Mouse (Mus musculus) adrenal gland, adult (tissue): ENCODE results near the gene Sf1.

Source experiments
- DNase-seq, 2 experiments: peaks; one replicate each; pipeline ENCODE4 v3.0.0; 2022 to 2023; ENCODE audit warnings: low spot score in 1 of 2; ENCODE audit not compliant: inconsistent age in 2 of 2

Gene Sf1

DNA sequence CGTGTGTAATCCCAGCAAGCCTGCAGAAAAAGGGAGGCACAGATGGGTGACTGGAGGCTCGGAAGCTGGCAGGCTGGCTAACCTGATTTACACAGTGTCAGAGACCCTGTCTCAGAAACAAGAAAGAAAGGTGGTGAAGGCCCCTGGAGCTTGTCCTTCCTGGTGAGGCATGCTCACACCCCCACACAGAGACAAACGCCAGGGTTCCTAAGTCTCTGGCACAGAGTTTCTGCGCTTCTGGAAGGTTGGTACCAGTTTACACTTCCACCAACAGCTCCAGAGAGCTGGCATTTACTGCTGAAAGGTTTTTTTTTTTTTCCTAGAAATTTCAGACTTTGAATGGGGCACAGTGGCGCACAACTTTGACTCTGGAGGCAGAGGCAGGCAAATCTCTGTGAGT lies 32.7 kb downstream of the Sf1 start:
- DNase-seq: no peak

DNA sequence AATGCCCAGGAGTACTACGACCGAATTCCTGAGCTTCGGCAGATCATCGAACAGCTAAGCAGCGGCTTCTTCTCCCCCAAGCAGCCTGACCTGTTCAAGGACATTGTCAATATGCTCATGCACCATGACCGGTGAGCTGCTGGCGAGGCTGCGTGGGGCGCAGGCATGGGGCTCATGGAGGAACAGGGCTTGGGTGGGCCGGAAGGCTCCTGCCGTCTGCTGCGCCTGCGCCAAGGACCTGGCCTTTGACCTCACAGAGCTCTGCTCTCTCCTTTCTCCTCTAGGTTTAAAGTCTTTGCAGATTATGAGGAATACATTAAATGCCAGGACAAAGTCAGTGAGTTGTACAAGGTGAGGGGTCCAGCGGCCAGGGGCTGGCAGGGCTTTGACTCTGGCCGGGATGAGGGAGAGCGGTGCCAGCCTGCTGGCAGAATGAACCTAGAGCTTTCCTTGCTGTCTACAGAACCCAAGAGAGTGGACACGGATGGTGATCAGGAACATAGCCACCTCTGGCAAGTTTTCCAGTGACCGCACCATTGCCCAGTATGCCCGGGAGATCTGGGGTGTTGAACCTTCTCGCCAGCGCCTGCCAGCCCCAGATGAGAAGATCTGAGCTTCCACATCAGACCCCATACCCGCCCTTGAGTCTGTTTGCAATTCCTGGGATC lies 34.2 kb downstream of the Sf1 start:
- DNase-seq: no peak

- DNase-seq: peak; percentile 76 to 84
Measured at GRCm38 (mm10) chr19:6398447-6399284, 35.2 kb downstream of the Sf1 start.

GRCm38 (mm10) chr19:6399285-6400095 lies 36.0 kb downstream of the Sf1 start, which contains the start of gene Rasgrp2:
Rasgrp2 (plus strand) TSS chr19:6399340.
- peak; percentile 69 to 81 for DNase-seq

DNA sequence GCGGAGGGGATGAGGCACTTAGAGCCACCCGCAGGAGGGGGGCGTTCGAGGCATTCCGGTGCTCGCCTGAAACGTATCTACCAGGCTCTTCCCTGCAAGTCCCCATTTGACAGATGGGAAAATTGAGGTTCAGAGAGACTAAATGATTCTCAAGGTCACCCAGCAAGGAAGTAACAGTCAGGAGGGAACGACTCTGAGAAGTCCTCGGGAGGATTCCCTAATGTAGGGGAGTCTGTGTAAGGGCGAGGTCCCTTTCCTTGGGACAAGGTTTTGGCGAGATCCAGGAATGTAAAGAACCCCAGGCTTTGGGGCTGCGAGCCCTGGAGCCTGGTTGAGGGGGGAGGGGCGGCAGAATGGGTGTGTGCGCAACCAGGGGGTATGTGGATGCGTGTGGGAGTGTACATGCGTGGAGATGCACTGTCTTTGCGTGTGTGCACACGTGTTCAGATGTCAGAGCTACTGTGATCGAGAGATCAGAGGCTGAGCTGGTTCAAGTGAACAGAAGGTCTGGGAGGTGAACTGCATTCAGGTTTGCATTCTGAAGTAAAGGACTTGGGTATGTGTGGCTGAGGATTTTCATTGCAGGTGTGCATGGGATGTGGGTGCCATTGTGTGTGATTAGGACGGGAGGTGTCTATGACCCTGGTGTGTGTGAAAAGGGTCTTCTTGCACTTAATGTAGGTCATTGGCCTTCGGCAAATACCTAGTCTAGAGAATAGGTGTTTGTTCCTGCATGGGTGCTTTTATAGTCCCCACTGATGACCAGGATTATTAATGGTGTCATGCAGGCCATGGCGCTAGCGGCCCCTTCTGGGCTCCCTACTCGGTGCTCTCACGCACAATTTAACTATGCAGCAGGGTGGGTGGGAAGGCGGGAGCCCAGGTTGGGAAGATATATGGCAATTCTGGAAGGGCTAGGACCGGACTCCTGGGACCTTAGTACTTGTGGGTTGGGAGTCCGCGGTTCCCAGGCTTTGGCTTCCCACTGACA lies 36.9 kb downstream of the Sf1 start:
- peak in 1 of 2 experiments; percentile 64 for DNase-seq

DNA sequence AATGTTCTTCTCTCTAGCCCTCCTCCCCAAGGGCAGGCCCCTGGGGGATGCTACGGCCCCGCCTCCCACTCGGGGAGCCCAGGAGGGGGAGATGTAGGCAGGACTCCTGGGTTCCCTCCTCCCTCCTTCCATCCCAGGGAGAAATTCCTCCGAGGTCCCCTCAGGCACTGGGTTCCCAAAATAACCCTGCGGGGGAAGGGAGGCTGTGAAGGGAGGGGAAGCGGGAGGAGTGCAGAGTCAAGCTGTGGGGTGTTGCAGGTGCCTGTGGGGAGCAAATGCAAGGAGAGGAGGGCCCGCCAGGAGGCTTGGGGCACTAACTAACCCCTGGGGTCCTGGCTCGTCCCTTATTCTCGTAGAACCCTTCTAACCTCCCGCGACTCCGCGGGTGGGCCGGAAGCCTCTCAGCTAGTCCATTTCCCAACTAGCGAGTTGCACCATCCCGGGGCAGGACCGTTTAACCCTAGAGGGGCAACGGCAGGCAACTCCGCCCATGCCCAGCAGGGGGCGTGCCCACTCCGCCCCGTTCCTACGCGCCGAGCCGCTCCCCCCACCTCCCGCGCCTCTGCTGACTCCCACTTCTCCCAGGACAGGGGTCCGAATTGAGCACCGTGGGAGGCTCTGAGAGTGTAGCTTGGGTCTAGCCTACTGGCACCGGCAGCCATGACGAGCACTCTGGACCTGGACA lies 37.8 kb downstream of the Sf1 start:
- DNase-seq: peak; percentile 80 to 93

DNA sequence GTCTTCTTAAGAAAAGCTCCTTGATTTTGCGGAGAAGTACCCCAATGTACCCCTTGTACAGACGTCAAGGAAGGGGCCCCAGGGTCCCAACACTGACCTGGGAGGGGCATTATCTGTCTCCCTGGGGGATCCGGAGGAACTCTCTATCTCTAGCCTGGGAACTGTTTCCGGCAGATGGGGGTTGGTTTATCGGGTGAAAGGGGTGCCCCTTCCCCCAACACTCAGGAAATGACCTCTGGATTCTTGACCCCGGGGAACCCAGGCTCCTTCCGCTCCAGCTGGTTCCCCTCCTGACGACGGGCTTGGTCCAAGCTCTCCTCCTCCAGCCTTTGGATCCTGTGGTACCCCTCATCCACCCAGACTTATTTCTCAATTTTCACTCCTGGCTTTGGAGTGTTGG lies 38.5 kb downstream of the Sf1 start:
- DNase-seq: peak; percentile 54 to 73

GRCm38 (mm10) chr19:6403869-6404268 lies 40.4 kb downstream of the Sf1 start:
- DNase-seq: no peak

DNA sequence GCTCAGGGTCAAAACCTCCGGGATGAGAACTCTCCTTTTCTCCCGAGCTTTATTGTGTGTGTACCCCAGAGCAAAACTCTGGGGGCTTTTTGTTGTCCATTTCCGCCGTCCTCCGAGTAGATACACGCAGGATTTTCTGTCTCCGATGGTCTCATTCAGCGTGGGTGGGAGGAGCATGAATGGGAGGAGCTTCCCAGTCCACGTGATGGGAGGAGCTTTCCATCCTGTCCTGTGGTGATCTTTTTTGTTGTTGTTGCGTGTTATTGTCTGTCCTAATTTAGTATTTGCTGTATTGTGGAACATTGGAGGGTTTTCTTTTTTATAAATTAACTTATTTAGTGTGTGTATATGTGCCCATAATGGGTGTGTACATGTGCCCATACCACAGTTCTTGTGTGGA lies 41.9 kb downstream of the Sf1 start:
- no peak for DNase-seq

DNA sequence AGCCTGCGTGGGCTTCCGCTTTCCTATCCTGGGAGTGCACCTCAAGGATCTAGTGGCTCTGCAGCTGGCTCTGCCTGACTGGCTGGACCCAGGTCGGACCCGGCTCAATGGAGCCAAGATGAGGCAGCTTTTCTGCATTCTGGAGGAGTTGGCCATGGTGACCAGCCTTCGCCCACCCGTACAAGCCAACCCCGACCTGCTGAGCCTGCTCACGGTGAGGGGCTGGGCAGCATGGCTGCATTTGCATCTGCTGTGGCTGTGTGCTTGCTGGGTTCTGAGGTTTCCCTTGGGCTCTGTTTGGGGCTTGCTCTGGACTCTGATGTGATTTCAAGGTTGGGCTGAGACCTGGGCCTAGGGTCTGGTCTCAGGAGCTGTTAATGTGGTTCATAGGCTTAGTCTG lies 43.6 kb downstream of the Sf1 start:
- DNase-seq: no peak

DNA sequence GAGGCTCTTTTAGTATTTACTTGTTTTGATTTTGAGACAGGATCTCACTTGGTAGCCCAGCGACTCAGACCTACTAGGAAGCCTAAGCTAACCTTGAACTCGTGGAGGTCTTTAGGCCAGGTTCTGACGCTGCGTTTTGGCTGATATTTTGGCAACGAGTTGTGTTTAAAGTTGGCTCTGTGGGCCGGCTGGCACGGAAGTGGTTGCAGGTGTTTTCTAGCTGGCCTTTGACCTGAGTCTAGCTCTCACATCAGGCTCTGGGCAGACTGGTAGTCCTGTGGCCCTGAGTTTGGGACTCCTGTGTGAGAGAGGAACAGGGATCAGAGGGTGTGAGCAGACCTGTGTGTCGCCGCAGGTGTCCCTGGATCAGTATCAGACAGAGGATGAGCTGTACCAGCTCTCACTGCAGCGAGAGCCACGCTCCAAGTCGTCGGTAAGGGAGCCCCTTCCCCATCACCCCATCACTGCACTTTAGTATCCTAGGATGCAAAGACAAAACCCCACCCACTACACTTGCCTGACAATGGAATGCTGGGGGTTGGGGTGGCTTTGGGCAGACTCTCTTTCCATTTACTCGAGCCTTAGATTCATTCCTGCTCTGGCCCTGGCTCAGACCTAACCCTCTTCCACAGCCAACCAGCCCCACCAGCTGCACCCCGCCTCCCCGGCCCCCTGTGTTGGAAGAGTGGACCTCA lies 44.5 kb downstream of the Sf1 start:
- no peak for DNase-seq

- DNase-seq: no peak
Measured at GRCm38 (mm10) chr19:6408749-6409148, 45.3 kb downstream of the Sf1 start.

- DNase-seq: no peak
Measured at GRCm38 (mm10) chr19:6409176-6409575, 45.7 kb downstream of the Sf1 start.

GRCm38 (mm10) chr19:6409936-6410335 lies 46.4 kb downstream of the Sf1 start:
- DNase-seq: no peak

- no peak for DNase-seq
Measured at GRCm38 (mm10) chr19:6412798-6413197, 49.3 kb downstream of the Sf1 start.

DNA sequence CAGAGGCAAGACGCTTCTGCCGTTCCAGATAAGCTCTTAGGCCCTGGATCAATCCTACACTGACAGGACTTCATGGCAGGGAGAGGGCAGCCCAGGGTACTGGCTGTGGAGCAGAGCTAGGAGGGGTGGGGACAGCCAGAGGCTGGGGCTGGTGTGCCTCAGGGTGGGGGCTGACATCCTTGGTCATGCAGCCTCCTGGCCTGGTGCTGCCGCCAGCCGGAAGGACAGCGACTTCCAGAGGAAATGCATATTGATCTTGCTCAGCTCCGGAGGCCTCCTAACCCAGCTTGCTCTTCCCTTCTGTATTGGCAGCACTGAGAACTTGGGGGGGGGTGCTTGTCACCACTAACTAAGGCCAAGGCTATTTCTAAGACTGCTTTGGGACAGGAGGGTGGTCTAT lies 52.0 kb downstream of the Sf1 start:
- peak in 1 of 2 experiments; percentile 56 for DNase-seq

DNA sequence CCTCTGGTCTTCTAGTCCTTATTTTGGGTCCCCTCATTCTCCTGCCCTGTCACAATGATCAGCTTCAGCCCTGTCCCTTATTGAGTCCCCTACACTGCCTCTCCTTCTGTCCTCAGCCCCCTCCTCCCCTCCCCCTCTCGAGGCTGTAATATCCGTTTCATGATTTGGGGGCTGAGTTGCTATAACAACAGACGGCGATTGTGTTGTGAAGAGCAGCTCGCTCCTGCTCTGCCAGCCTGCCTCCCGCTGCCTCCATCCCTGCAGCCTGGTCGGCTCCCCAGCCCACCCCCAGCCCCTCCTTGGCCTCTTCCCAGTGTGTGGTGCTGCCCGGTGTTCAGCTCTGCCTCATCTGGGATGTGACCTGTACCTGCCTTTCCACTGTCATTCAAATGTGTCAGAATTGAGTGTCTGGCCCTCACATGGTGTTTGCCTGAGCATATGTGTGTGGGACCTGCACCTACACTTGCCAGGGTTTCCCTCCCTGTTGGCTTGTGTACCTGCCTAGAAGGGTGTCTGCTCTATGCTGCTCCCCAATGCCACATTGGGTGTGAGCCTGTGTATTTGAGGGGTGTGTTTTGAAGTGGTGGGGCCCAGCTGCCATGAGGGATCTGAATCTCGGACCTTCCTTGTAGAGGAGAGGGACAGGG lies 52.8 kb downstream of the Sf1 start:
- DNase-seq: no peak

- no peak for DNase-seq
Measured at GRCm38 (mm10) chr19:6416894-6417761, 53.6 kb downstream of the Sf1 start.
